Mouse (Mus musculus) gastrocnemius, postnatal 10 days (tissue): Measurements from ENCODE around the gene Plin1. TPM values are rescaled to one million over a fixed set of nuclear protein-coding genes. Genes with fewer than 3 reads are reported as not detected.

Experiments
- DNase-seq: peaks from one replicate; pipeline ENCODE4 v3.0.0; 2021; ENCODE audit warnings: mixed read lengths
- total RNA-seq, 2 experiments: library from RNA; stranded (reverse); gene quantifications; 2 replicates each; pipeline ENCODE4 v1.2.3; 2021

Plin1 gene
- total RNA-seq, 2 experiments from 2014 or later: 13.8 to 14.5 TPM

DNA sequence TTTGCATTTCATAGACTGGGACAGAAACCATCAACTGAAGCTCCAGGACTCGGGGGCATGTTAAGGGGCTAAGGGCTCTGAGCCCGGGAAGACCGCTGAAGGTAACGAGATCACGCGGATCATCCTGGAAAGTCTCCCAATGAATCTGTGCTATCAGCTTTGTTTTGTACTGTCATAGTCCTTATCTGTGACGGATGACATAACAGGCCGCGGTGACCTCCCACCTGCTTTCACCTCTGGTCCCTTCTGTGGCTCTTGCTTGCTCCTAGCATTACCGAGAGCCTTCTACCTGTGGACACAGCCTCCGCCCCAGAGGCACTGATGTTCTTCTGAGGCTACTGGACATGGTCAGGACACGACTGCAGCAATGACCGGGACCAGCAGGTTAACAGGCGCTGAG lies 3.8 kb upstream of the Plin1 start:
- DNase-seq: no peak

DNA sequence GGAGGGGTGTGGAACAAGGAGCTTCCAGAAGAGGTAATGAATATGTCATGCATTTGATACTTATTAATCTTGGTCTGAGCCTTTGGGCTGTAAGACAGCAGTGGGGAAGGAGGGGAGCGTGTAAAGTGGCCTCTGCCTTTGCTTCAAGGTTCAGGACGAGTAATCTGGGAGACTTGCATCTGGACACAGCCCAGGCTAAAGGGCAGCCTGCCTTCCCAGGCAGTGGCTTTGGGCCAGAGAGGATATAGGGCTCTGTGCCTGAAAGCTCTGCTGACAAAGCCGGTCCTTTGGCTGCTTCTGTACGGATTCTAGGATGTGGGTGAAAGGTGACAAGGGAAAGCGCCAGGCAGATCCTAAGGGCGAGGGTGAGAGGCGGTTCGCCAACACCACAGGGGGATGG lies 1.9 kb upstream of the Plin1 start:
- DNase-seq: peak; percentile 49

- DNase-seq: no peak
Observed at GRCm38 (mm10) chr7:79731438-79731837, 1.3 kb downstream of the Plin1 start.

GRCm38 (mm10) chr7:79729743-79730370 lies 2.8 kb downstream of the Plin1 start:
- DNase-seq: no peak

- DNase-seq: peak; percentile 77
Observed at GRCm38 (mm10) chr7:79729169-79729568, 3.5 kb downstream of the Plin1 start.

- DNase-seq: peak; percentile 62
Observed at GRCm38 (mm10) chr7:79728219-79728618, 4.5 kb downstream of the Plin1 start.

DNA sequence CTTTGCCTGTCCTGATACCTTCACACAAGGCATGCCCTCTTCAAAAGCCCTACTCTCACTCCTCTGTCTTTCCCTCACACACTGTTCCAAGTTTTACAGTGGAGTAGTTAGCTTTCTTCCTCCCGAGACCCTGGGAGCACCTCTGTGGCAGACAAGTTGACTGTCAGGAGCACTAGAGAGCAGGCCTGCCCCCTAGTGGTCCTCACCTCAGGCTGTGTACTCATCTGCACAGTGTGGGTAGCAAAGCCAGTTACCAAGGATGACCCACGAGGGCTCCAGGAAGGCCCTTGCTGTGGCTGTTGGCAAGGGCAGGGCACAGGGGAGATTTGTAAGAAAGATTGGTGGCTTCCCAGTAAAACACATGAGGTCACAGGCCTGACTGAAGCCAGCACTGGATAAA lies 5.6 kb downstream of the Plin1 start:
- DNase-seq: peak; percentile 65

DNA sequence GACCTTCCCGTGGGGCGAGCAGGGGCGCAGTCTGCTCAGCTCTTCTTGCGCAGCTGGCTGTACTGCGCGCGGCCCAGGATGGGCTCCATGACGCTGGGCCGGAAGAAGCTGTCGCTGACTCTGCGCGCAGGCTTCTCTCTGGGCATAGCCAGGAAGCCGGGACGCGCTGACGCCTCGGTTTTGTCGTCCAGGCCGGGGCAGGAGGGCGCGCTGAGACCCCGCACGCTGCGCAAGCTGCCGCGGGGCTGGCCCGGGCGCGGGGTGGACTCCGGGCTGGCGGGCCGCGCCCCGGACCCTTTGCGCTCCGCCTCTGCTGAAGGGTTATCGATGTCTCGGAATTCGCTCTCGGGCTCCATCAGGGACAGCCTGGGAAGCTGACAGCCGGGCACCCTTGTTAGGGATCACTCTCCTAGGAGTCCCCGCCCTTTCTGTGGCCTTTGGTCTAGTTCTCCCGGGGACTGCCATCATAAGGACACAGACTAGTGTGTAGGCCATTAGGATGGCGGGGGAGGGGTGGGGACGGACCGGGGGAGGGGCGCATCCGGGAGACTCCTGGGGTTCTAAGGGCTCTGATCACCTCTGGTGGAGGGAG lies 11.2 kb downstream of the Plin1 start:
- peak; percentile 66 for DNase-seq

- peak; percentile 85 for DNase-seq
Observed at GRCm38 (mm10) chr7:79715187-79715981, 17.3 kb downstream of the Plin1 start, which contains the start of gene Kif7. Kif7 (minus strand) TSS chr7:79715720.

DNA sequence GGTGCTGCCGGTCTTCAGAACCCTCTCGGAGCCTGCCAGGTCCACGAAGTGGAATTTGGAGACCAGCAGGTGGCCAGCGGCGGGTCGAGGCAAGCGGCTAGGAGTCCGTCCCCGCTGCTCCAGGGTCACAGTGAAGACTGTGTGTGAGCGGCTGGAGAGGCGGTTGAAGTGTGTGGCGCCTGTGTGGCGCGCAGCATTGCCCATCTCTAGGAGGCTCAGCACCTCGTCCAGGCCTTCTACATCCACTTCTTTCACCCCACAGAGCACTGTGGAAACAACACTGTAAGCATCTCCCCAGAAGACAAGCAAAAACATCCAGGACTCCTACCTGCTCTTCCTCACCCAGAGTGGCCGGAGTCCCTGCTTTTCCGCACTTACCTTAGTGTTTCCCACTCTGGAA lies 21.9 kb downstream of the Plin1 start:
- DNase-seq: no peak

- no peak for DNase-seq
Observed at GRCm38 (mm10) chr7:79710130-79710607, 22.5 kb downstream of the Plin1 start.

GRCm38 (mm10) chr7:79705210-79705609 lies 27.5 kb downstream of the Plin1 start:
- no peak for DNase-seq

- DNase-seq: no peak
Observed at GRCm38 (mm10) chr7:79702755-79703154, 29.9 kb downstream of the Plin1 start.

GRCm38 (mm10) chr7:79696495-79696894 lies 36.2 kb downstream of the Plin1 start:
- no peak for DNase-seq

GRCm38 (mm10) chr7:79680231-79680630 lies 52.5 kb downstream of the Plin1 start:
- DNase-seq: no peak

GRCm38 (mm10) chr7:79679186-79679585 lies 53.5 kb downstream of the Plin1 start:
- DNase-seq: no peak

- no peak for DNase-seq
Observed at GRCm38 (mm10) chr7:79670900-79671604, 61.7 kb downstream of the Plin1 start.

Other genes starting within 250 kb of the Plin1 start
- gene Rhcg, start 115.2 kb downstream of the Plin1 start, total RNA-seq: not detected
- 1 to 10 TPM; 1.3 to 2.1 TPM for gene Ticrr, start 72.7 kb downstream of the Plin1 start, total RNA-seq
- gene Kif7, start 17.2 kb downstream of the Plin1 start, total RNA-seq: 1 to 10 TPM; 2.7 to 3.6 TPM
- 1 to 10 TPM; 3.9 to 4.2 TPM for gene Pex11a, start 10.2 kb upstream of the Plin1 start, total RNA-seq
- under 1 TPM in 1 of 2 experiments, not detected in 1; 0.11 TPM for gene Wdr93, start 10.3 kb upstream of the Plin1 start, total RNA-seq
- gene Mesp1, start 60.9 kb upstream of the Plin1 start, total RNA-seq: not detected
- under 1 TPM in 1 of 2 experiments, not detected in 1; 0.19 TPM for gene Mesp2, start 77.8 kb upstream of the Plin1 start, total RNA-seq
- 10 to 100 TPM; 11.8 to 22.7 TPM for gene Anpep, start 128.2 kb upstream of the Plin1 start, total RNA-seq
- gene Ap3s2, start 187.7 kb upstream of the Plin1 start, total RNA-seq: 10 to 100 TPM; 20.6 to 21.9 TPM
- gene Arpin, start 202.5 kb upstream of the Plin1 start, total RNA-seq: 1 to 10 TPM; 8.1 to 9.2 TPM